Mouse (Mus musculus) MEL (cell line): ENCODE measurements around the gene Gga3. TPM values are rescaled to one million over a fixed set of nuclear protein-coding genes. Genes with fewer than 3 reads are reported as not detected.

Source experiments
- DNase-seq: peaks from one replicate; pipeline ENCODE4 v3.0.0; 2011; ENCODE audit warnings: low read depth, low spot score
- H3K27ac ChIP-seq: 2 replicates; pipeline ENCODE4 v1.5.1; 2012; ENCODE audit warnings: low read depth, mild to moderate bottlenecking, control low read depth, low read length, moderate library complexity; ENCODE audit not compliant: control insufficient read depth
- H3K27me3 ChIP-seq, 2 experiments: fragments of 150-350 bp in 1 of 2; sonication (generic) in 1 of 2; 2 replicates each; pipeline ENCODE4 v1.6.1; 2012; ENCODE audit warnings: low read length in 2 of 2, mild to moderate bottlenecking in 2 of 2, improper control_type of control experiment in 1 of 2, moderate library complexity in 1 of 2; ENCODE audit not compliant: insufficient read depth in 2 of 2, control insufficient read depth in 1 of 2
- H3K36me3 ChIP-seq, 2 experiments: 2 replicates each; pipeline ENCODE4 v1.6.1; 2012 to 2014; ENCODE audit warnings: low read length in 2 of 2, improper control_type of control experiment in 1 of 2, inconsistent platforms in 1 of 2, mild to moderate bottlenecking in 1 of 2; ENCODE audit not compliant: insufficient read depth in 2 of 2, control insufficient read depth in 1 of 2
- H3K4me1 ChIP-seq, 2 experiments: fragments of 150-350 bp in 1 of 2; sonication (generic) in 1 of 2; 2 replicates each; pipeline ENCODE4 v1.6.1; 2012; ENCODE audit warnings: low read length in 2 of 2, improper control_type of control experiment in 1 of 2, mild to moderate bottlenecking in 1 of 2; ENCODE audit not compliant: insufficient read depth in 2 of 2, control insufficient read depth in 1 of 2
- H3K4me3 ChIP-seq, 2 experiments: fragments of 150-350 bp in 1 of 2; sonication (generic) in 1 of 2; 2 replicates each; pipeline ENCODE4 v1.5.1; 2012; ENCODE audit warnings: low read depth in 2 of 2, low read length in 2 of 2, mild to moderate bottlenecking in 2 of 2, moderate library complexity in 2 of 2, control low read depth in 1 of 2, improper control_type of control experiment in 1 of 2; ENCODE audit not compliant: control insufficient read depth in 1 of 2, insufficient read depth in 1 of 2
- H3K79me2 ChIP-seq: 2 replicates; pipeline ENCODE4 v1.6.1; 2012; ENCODE audit warnings: mild to moderate bottlenecking, low read length, moderate library complexity; ENCODE audit not compliant: control insufficient read depth, poor library complexity, insufficient read depth
- H3K9ac ChIP-seq: 2 replicates; pipeline ENCODE4 v1.6.1; 2012; ENCODE audit warnings: low read depth, mild to moderate bottlenecking, control low read depth, low read length, moderate library complexity; ENCODE audit not compliant: control insufficient read depth, poor library complexity, severe bottlenecking
- H3K9me3 ChIP-seq: fragments of 150-350 bp; sonication (generic); replicated peaks from 2 replicates; pipeline ENCODE4 v1.6.1; 2012; ENCODE audit warnings: mild to moderate bottlenecking, low read length, improper control_type of control experiment, moderate library complexity; ENCODE audit not compliant: insufficient read depth
- CHD1 ChIP-seq: IDR thresholded peaks from 2 replicates; pipeline ENCODE4 v1.6.1; 2012; ENCODE audit warnings: low read depth, mild to moderate bottlenecking, inconsistent platforms, low read length, improper control_type of control experiment
- CHD2 ChIP-seq: IDR thresholded peaks from 2 replicates; pipeline ENCODE4 v1.6.1; 2011; ENCODE audit warnings: low read length, improper control_type of control experiment
- GATA1 ChIP-seq: IDR thresholded peaks from 2 replicates; pipeline ENCODE4 v1.6.1; 2011; ENCODE audit warnings: low read depth, low read length, improper control_type of control experiment
- MAX ChIP-seq: IDR thresholded peaks from 2 replicates; pipeline ENCODE4 v1.6.1; 2011; ENCODE audit warnings: low read length, improper control_type of control experiment
- MEF2A ChIP-seq: IDR thresholded peaks from 2 replicates; pipeline ENCODE4 v1.6.1; 2014; ENCODE audit warnings: low read depth, mild to moderate bottlenecking, inconsistent platforms, low read length, improper control_type of control experiment; ENCODE audit not compliant: poor library complexity, insufficient replicate concordance, severe bottlenecking; ENCODE audit errors: extremely low read depth
- NELFE ChIP-seq: IDR thresholded peaks from 2 replicates; pipeline ENCODE4 v1.6.1; 2011; ENCODE audit warnings: low read depth, low read length, improper control_type of control experiment
- NRF1 ChIP-seq: IDR thresholded peaks from 2 replicates; pipeline ENCODE4 v1.6.1; 2014; ENCODE audit warnings: low read depth, mild to moderate bottlenecking, inconsistent platforms, low read length, improper control_type of control experiment, moderate library complexity; ENCODE audit not compliant: poor library complexity, insufficient read depth, severe bottlenecking
- POLR2A ChIP-seq, 2 experiments: IDR thresholded peaks; 2 replicates each; pipeline ENCODE4 v1.6.1; 2011 to 2012; ENCODE audit warnings: low read length in 2 of 2, mild to moderate bottlenecking in 2 of 2, control low read depth in 1 of 2, improper control_type of control experiment in 1 of 2, low read depth in 1 of 2, moderate library complexity in 1 of 2; ENCODE audit not compliant: control insufficient read depth in 1 of 2, insufficient read depth in 1 of 2, poor library complexity in 1 of 2
- TAL1 ChIP-seq: IDR thresholded peaks from 2 replicates; pipeline ENCODE4 v1.6.1; 2012; ENCODE audit warnings: mild to moderate bottlenecking, inconsistent platforms, low read length, moderate library complexity, mixed read lengths
- TCF12 ChIP-seq: IDR thresholded peaks from 2 replicates; pipeline ENCODE4 v1.6.1; 2014; ENCODE audit warnings: low read depth, mild to moderate bottlenecking, inconsistent platforms, low read length, improper control_type of control experiment, moderate library complexity
- ZC3H11A ChIP-seq: IDR thresholded peaks from 2 replicates; pipeline ENCODE4 v1.6.1; 2012; ENCODE audit warnings: low read depth, mild to moderate bottlenecking, inconsistent platforms, low read length, improper control_type of control experiment
- ZNF384 ChIP-seq: IDR thresholded peaks from 2 replicates; pipeline ENCODE4 v1.6.1; 2012; ENCODE audit warnings: low read depth, mild to moderate bottlenecking, inconsistent platforms, low read length, improper control_type of control experiment
- polyA plus RNA-seq, 2 experiments: library from polyadenylated mRNA; stranded (reverse) in 1 of 2; unstranded in 1 of 2; fragments of >175 nt in 1 of 2; fragments of >200 nt in 1 of 2; gene quantifications; 2 replicates each; pipeline versions ENCODE4 v1.2.1 to v1.2.4; 2012; ENCODE audit warnings: low replicate concordance in 2 of 2, low read depth in 1 of 2; ENCODE audit not compliant: insufficient read length in 2 of 2, insufficient read depth in 1 of 2, missing spikeins in 1 of 2
- total RNA-seq: library from RNA; depleted of rRNA; stranded (reverse); fragments of 300-350 nt; gene quantifications from 2 replicates; pipeline ENCODE4 v1.2.3, GENCODE M21; 2012

The Gga3 gene
- total and polyA plus RNA-seq, 3 experiments: 28.6 to 59.9 TPM; not detected in 1

- TF ChIP-seq CHD2 (no peak; the same call in 1 of the 2 replicates), MAX (peak; percentile 89), CHD1 (0 out of 2 replicates have a peak, but pooled peaks have one; percentile 19), MEF2A (peak; percentile 56; the same call in 1 of the 2 replicates), POLR2A (IDR thresholded peaks at IDR 0.05; ENCODE audit: control insufficient read depth in 1 of 2, insufficient read depth in 1 of 2, low read depth in 1 of 2, low read length in 2 of 2, poor library complexity in 1 of 2) (peak in 1 of 2 experiments; percentile 50; a peak in 1 of 4 replicates), ZNF384 (no peak), TAL1 (no peak), ZC3H11A (no peak), NELFE (peak; percentile 56), TCF12 (peak; percentile 68)
These were observed 37.3 kb upstream of the Gga3 start (continued) for GRCm38 (mm10) chr11:115640978-115641663.

- H3K27me3 ChIP-seq: no peaks in the 10 kb centered on the region
- no peaks in the 10 kb centered on the region for H3K9me3 ChIP-seq
- peak overlapping the region; percentile 69 for H3K27ac ChIP-seq
- H3K4me3 ChIP-seq: no peak overlapping the region
- peaks cover 16 to 38% of the 10 kb centered on the region in 2 experiments for H3K4me1 ChIP-seq
- H3K79me2 ChIP-seq: no peaks in the 10 kb centered on the region
- H3K36me3 ChIP-seq: peaks cover 3 to 35% of the 10 kb centered on the region in 2 experiments
- DNase-seq: no peak
- TF ChIP-seq MAX (0 out of 2 replicates have a peak, but pooled peaks have one; percentile 32), GATA1 (no peak)
- peak overlapping the region; percentile 40 for H3K9ac ChIP-seq
These were observed 36.5 kb upstream of the Gga3 start for GRCm38 (mm10) chr11:115640311-115640828.

GRCm38 (mm10) chr11:115639540-115639939 is 35.7 kb upstream of the Gga3 start:
- Histone ChIP-seq H3K4me3 (no peak overlapping the region), H3K4me1 (peaks cover 16 to 38% of the 10 kb centered on the region in 2 experiments), H3K79me2 (no peaks in the 10 kb centered on the region), H3K9ac (no peak overlapping the region), H3K36me3 (peaks cover 0 to 35% of the 10 kb centered on the region in 2 experiments; a peak in 3 of 4 replicates), H3K27ac (no peak overlapping the region), H3K9me3 (no peaks in the 10 kb centered on the region), H3K27me3 (no peaks in the 10 kb centered on the region)
- peak; percentile 19; the same call in 1 of the 2 replicates for TF ChIP-seq ZNF384
- TF ChIP-seq NRF1: no peak
- no peak for DNase-seq
